Mouse (Mus musculus): ENCODE results near the gene Ccl2. TPM values are rescaled to one million over a fixed set of nuclear protein-coding genes. Genes with fewer than 3 reads are reported as not detected.
A peak's percentile ranks its signal among the peaks of the same experiment; 100 is the strongest.

The Ccl2 gene
- polyA plus RNA-seq (2012; rRNA removed), result 0.19 TPM in 1 of 2 replicates, not detected in the other

GRCm38 (mm10) chr11:82035356-82035755 lies at the start of gene Ccl2:
Ccl2 (plus strand) TSS chr11:82035571.
- no peaks in the 10 kb centered on the region for H3K27me3 ChIP-seq (ENCODE audit: control insufficient read depth, insufficient read depth, low read length)
- no peak within 1 kb of the TSS for H3K27ac ChIP-seq (ENCODE audit: insufficient read depth, low read length)
- 5% methylated on average over 5 of the region's 5 CpGs for WGBS
- no peaks in the 10 kb centered on the region for H3K4me1 ChIP-seq (ENCODE audit: control insufficient read depth, insufficient read depth, low read length)
- DNase-seq, result peak; percentile 28 to 47
- no peak within 1 kb of the TSS for H3K4me3 ChIP-seq (replicated peaks; ENCODE audit: insufficient read depth, low read depth, low read length)
- TF ChIP-seq POLR2A (IDR thresholded peaks at IDR 0.05; ENCODE audit: borderline replicate concordance, insufficient read depth, low read length) (no peak), CTCF (IDR thresholded peaks at IDR 0.05; ENCODE audit: borderline replicate concordance, insufficient read depth, low read depth, low read length) (no peak)

- DNase-seq, result peak; percentile 46 to 66
Measured at GRCm38 (mm10) chr11:81996172-81996841, 39.1 kb upstream of the Ccl2 start.

GRCm38 (mm10) chr11:81997085-81997484 lies 38.3 kb upstream of the Ccl2 start:
- Histone ChIP-seq H3K4me3 (replicated peaks; ENCODE audit: insufficient read depth, low read depth, low read length) (no peak overlapping the region), H3K4me1 (ENCODE audit: control insufficient read depth, insufficient read depth, low read length) (no peaks in the 10 kb centered on the region), H3K27ac (ENCODE audit: insufficient read depth, low read length) (no peak overlapping the region), H3K27me3 (ENCODE audit: control insufficient read depth, insufficient read depth, low read length) (no peaks in the 10 kb centered on the region)
- WGBS, result 85% methylated on average over 5 of the region's 5 CpGs
- no peak for DNase-seq
- no peak for TF ChIP-seq POLR2A (IDR thresholded peaks at IDR 0.05; ENCODE audit: borderline replicate concordance, insufficient read depth, low read length)
- no peak for TF ChIP-seq CTCF (IDR thresholded peaks at IDR 0.05; ENCODE audit: borderline replicate concordance, insufficient read depth, low read depth, low read length)

More at GRCm38 (mm10) chr11:81996172-81996841, 39.1 kb upstream of the Ccl2 start:
- WGBS, result 49% methylated on average over 10 of the region's 10 CpGs
- H3K27me3 ChIP-seq (ENCODE audit: control insufficient read depth, insufficient read depth, low read length), result no peaks in the 10 kb centered on the region
- H3K4me3 ChIP-seq (replicated peaks; ENCODE audit: insufficient read depth, low read depth, low read length), result no peak overlapping the region
- H3K27ac ChIP-seq (ENCODE audit: insufficient read depth, low read length), result no peak overlapping the region
- TF ChIP-seq CTCF (IDR thresholded peaks at IDR 0.05; ENCODE audit: borderline replicate concordance, insufficient read depth, low read depth, low read length) (peak; percentile 100), POLR2A (IDR thresholded peaks at IDR 0.05; ENCODE audit: borderline replicate concordance, insufficient read depth, low read length) (no peak)
- H3K4me1 ChIP-seq (ENCODE audit: control insufficient read depth, insufficient read depth, low read length), result no peaks in the 10 kb centered on the region

- TF ChIP-seq CTCF (IDR thresholded peaks at IDR 0.05; ENCODE audit: borderline replicate concordance, insufficient read depth, low read depth, low read length) (no peak), POLR2A (IDR thresholded peaks at IDR 0.05; ENCODE audit: borderline replicate concordance, insufficient read depth, low read length) (no peak)
- no peak for DNase-seq
- Histone ChIP-seq H3K4me3 (replicated peaks; ENCODE audit: insufficient read depth, low read depth, low read length) (no peak overlapping the region), H3K4me1 (ENCODE audit: control insufficient read depth, insufficient read depth, low read length) (no peaks in the 10 kb centered on the region), H3K27me3 (ENCODE audit: control insufficient read depth, insufficient read depth, low read length) (no peaks in the 10 kb centered on the region), H3K27ac (ENCODE audit: insufficient read depth, low read length) (no peak overlapping the region)
- 95% methylated on average over 3 of the region's 3 CpGs for WGBS
Measured at GRCm38 (mm10) chr11:81998646-81999045, 36.7 kb upstream of the Ccl2 start.

GRCm38 (mm10) chr11:81999469-81999868 lies 35.9 kb upstream of the Ccl2 start:
- Histone ChIP-seq H3K27me3 (ENCODE audit: control insufficient read depth, insufficient read depth, low read length) (no peaks in the 10 kb centered on the region), H3K4me3 (replicated peaks; ENCODE audit: insufficient read depth, low read depth, low read length) (no peak overlapping the region), H3K4me1 (ENCODE audit: control insufficient read depth, insufficient read depth, low read length) (no peaks in the 10 kb centered on the region), H3K27ac (ENCODE audit: insufficient read depth, low read length) (no peak overlapping the region)
- DNase-seq, result no peak
- no peak for TF ChIP-seq CTCF (IDR thresholded peaks at IDR 0.05; ENCODE audit: borderline replicate concordance, insufficient read depth, low read depth, low read length)
- no peak for TF ChIP-seq POLR2A (IDR thresholded peaks at IDR 0.05; ENCODE audit: borderline replicate concordance, insufficient read depth, low read length)
- WGBS, result 41% methylated on average over 4 of the region's 4 CpGs

GRCm38 (mm10) chr11:82000581-82000980 lies 34.8 kb upstream of the Ccl2 start:
- Histone ChIP-seq H3K4me3 (replicated peaks; ENCODE audit: insufficient read depth, low read depth, low read length) (no peak overlapping the region), H3K27ac (ENCODE audit: insufficient read depth, low read length) (no peak overlapping the region), H3K4me1 (ENCODE audit: control insufficient read depth, insufficient read depth, low read length) (no peaks in the 10 kb centered on the region), H3K27me3 (ENCODE audit: control insufficient read depth, insufficient read depth, low read length) (no peaks in the 10 kb centered on the region)
- TF ChIP-seq POLR2A (IDR thresholded peaks at IDR 0.05; ENCODE audit: borderline replicate concordance, insufficient read depth, low read length), result no peak
- TF ChIP-seq CTCF (IDR thresholded peaks at IDR 0.05; ENCODE audit: borderline replicate concordance, insufficient read depth, low read depth, low read length), result no peak
- DNase-seq, result no peak
- whole genome bisulfite sequencing, result 71% methylated on average over 5 of the region's 5 CpGs

GRCm38 (mm10) chr11:82004810-82005209 lies 30.6 kb upstream of the Ccl2 start:
- no peaks in the 10 kb centered on the region for H3K27me3 ChIP-seq (ENCODE audit: control insufficient read depth, insufficient read depth, low read length)
- DNase-seq, result no peak
- no peak overlapping the region for H3K4me3 ChIP-seq (replicated peaks; ENCODE audit: insufficient read depth, low read depth, low read length)
- no peak overlapping the region for H3K27ac ChIP-seq (ENCODE audit: insufficient read depth, low read length)
- WGBS, result 77% methylated on average over 2 of the region's 2 CpGs
- no peak for TF ChIP-seq CTCF (IDR thresholded peaks at IDR 0.05; ENCODE audit: borderline replicate concordance, insufficient read depth, low read depth, low read length)
- H3K4me1 ChIP-seq (ENCODE audit: control insufficient read depth, insufficient read depth, low read length), result no peaks in the 10 kb centered on the region

GRCm38 (mm10) chr11:82006796-82007423 lies 28.5 kb upstream of the Ccl2 start:
- H3K4me3 ChIP-seq (replicated peaks; ENCODE audit: insufficient read depth, low read depth, low read length), result no peak overlapping the region
- DNase-seq, result no peak
- no peak overlapping the region for H3K27ac ChIP-seq (ENCODE audit: insufficient read depth, low read length)
- no peaks in the 10 kb centered on the region for H3K27me3 ChIP-seq (ENCODE audit: control insufficient read depth, insufficient read depth, low read length)
- no peaks in the 10 kb centered on the region for H3K4me1 ChIP-seq (ENCODE audit: control insufficient read depth, insufficient read depth, low read length)
- WGBS, result 34% methylated on average over 12 of the region's 12 CpGs
- no peak for TF ChIP-seq POLR2A (IDR thresholded peaks at IDR 0.05; ENCODE audit: borderline replicate concordance, insufficient read depth, low read length)
- TF ChIP-seq CTCF (IDR thresholded peaks at IDR 0.05; ENCODE audit: borderline replicate concordance, insufficient read depth, low read depth, low read length), result no peak
